9 mouse cellular contexts compared by ENCODE assay signal in genomic region chr4:34993639-34993975, GRCm38 (mm10).
DNase-seq lines count a peak whose midpoint lies in the region; ATAC-seq and TF ChIP-seq lines count a peak whose summit lies in the region.
"Had no signal": no experiment of that assay in that cellular context is flagged by ENCODE, and none has a peak within 500 bp of the region (broad histone marks: within the 10 kb centered on the region; RNA-seq: fewer than 3 reads in every experiment).

No protein-coding gene starts in this region.

- H3K27ac ChIP-seq in kidney, embryonic 16.5 days (ENCODE audit: low read length) = peak overlapping the region; percentile 9; the same call in 1 of the 2 replicates
- H3K27ac ChIP-seq in forebrain, embryonic 12.5 days = peak overlapping the region; percentile 84
- no peak overlapping the region for H3K27ac ChIP-seq in hindbrain, postnatal 0 days
- peak overlapping the region; percentile 62; the same call in 1 of the 2 replicates for H3K27ac ChIP-seq in midbrain, postnatal 0 days (ENCODE audit: low read depth, low read length)

- H3K4me2 ChIP-seq in kidney, embryonic 16.5 days (replicated peaks; ENCODE audit: low read depth, low read length) = peak overlapping the region; percentile 32; the same call in 1 of the 2 replicates
- H3K4me2 ChIP-seq in forebrain, embryonic 12.5 days = peak overlapping the region; percentile 40
- H3K4me2 ChIP-seq in hindbrain, postnatal 0 days (ENCODE audit: low read depth, low read length) = peak overlapping the region; percentile 42
- H3K4me2 ChIP-seq in midbrain, postnatal 0 days (ENCODE audit: low read depth, low read length, poor library complexity, severe bottlenecking) = peak overlapping the region; percentile 42

- H3K4me1 ChIP-seq in kidney, embryonic 16.5 days (ENCODE audit: insufficient read depth, low read length) = peaks cover 15% of the 10 kb centered on the region
- H3K4me1 ChIP-seq in forebrain, embryonic 12.5 days = peaks cover 35% of the 10 kb centered on the region
- H3K4me1 ChIP-seq in hindbrain, postnatal 0 days (ENCODE audit: insufficient read depth, low read length) = peaks cover 16% of the 10 kb centered on the region; the same call in 1 of the 2 replicates
- H3K4me1 ChIP-seq in midbrain, postnatal 0 days (ENCODE audit: insufficient read depth, low read length) = peaks cover 9% of the 10 kb centered on the region; the same call in 1 of the 2 replicates

- ATAC-seq in kidney, embryonic 16.5 days (ENCODE audit: low FRiP score, low TSS enrichment) = no peak; the same call in 1 of the 2 replicates
- peak; percentile 57 for ATAC-seq in forebrain, embryonic 12.5 days (ENCODE audit: low FRiP score)
- ATAC-seq in hindbrain, postnatal 0 days = peak; percentile 55; the same call in 1 of the 2 replicates
- 0 out of 2 replicates have a peak, but pooled peaks have one; percentile 11 for ATAC-seq in midbrain, postnatal 0 days (ENCODE audit: low FRiP score)
- no peak for ATAC-seq in frontal cortex, adult (ENCODE audit: low TSS enrichment)
- ATAC-seq in monocyte, adult 5-6 weeks (replicated peaks; ENCODE audit: insufficient number of reproducible peaks, low FRiP score, low TSS enrichment, poor library complexity, severe bottlenecking) = no peak

- WGBS in kidney, embryonic 16.5 days = 40% methylated on average over 6 of the region's 6 CpGs
- WGBS in forebrain, embryonic 12.5 days = 20% methylated on average over 6 of the region's 6 CpGs
- 19% methylated on average over 6 of the region's 6 CpGs for WGBS in hindbrain, postnatal 0 days
- 16% methylated on average over 6 of the region's 6 CpGs for whole genome bisulfite sequencing in midbrain, postnatal 0 days

- no peaks in the 10 kb centered on the region for H3K27me3 ChIP-seq in kidney, embryonic 16.5 days (ENCODE audit: insufficient read depth, low read length)
- no peaks in the 10 kb centered on the region for H3K27me3 ChIP-seq in forebrain, embryonic 12.5 days
- no peaks in the 10 kb centered on the region for H3K27me3 ChIP-seq in hindbrain, postnatal 0 days (ENCODE audit: insufficient read depth, low read length)
- no peaks in the 10 kb centered on the region for H3K27me3 ChIP-seq in midbrain, postnatal 0 days (ENCODE audit: insufficient read depth, low read length)

- DNase-seq in kidney, postnatal 36 days = no peak
- no peak for DNase-seq in hindbrain, postnatal 0 days (ENCODE audit: low spot score)
- no peak for DNase-seq in midbrain, postnatal 0 days (ENCODE audit: low spot score)
- DNase-seq in adrenal gland, adult 2 months = no peak
- DNase-seq: cerebellum, adult 2 months had no signal

- no peak for TF ChIP-seq CTCF in hindbrain, postnatal 0 days (IDR thresholded peaks at IDR 0.05; ENCODE audit: low read depth)
- no peak for TF ChIP-seq CTCF in midbrain, postnatal 0 days (IDR thresholded peaks at IDR 0.05)

- no peaks in the 10 kb centered on the region for H3K36me3 ChIP-seq in kidney, embryonic 16.5 days (ENCODE audit: insufficient read depth, low read length)
- H3K36me3 ChIP-seq in forebrain, embryonic 12.5 days (replicated peaks) = no peaks in the 10 kb centered on the region
- no peaks in the 10 kb centered on the region for H3K36me3 ChIP-seq in hindbrain, postnatal 0 days (ENCODE audit: insufficient read depth, low read length)
- H3K36me3 ChIP-seq in midbrain, postnatal 0 days (ENCODE audit: insufficient read depth, low read length) = no peaks in the 10 kb centered on the region

- H3K9me3 ChIP-seq in kidney, embryonic 16.5 days (ENCODE audit: low read length) = no peaks in the 10 kb centered on the region
- H3K9me3 ChIP-seq in forebrain, embryonic 12.5 days = no peaks in the 10 kb centered on the region
- H3K9me3 ChIP-seq in hindbrain, postnatal 0 days (ENCODE audit: low read length) = no peaks in the 10 kb centered on the region
- no peaks in the 10 kb centered on the region for H3K9me3 ChIP-seq in midbrain, postnatal 0 days (ENCODE audit: low read length)

- H3K9ac ChIP-seq in kidney, embryonic 16.5 days (replicated peaks; ENCODE audit: low read length) = no peak overlapping the region
- H3K9ac ChIP-seq in forebrain, embryonic 12.5 days = 0 out of 2 replicates have a peak overlapping the region, but pooled peaks have one; percentile 13
- H3K9ac ChIP-seq in hindbrain, postnatal 0 days (replicated peaks; ENCODE audit: low read length) = no peak overlapping the region
- H3K9ac ChIP-seq in midbrain, postnatal 0 days (replicated peaks; ENCODE audit: low read length, poor library complexity, severe bottlenecking) = no peak overlapping the region; the same call in 1 of the 2 replicates

- no peak overlapping the region for H3K4me3 ChIP-seq in kidney, embryonic 16.5 days (ENCODE audit: low read length)
- no peak overlapping the region for H3K4me3 ChIP-seq in forebrain, embryonic 12.5 days (replicated peaks)
- H3K4me3 ChIP-seq in hindbrain, postnatal 0 days (ENCODE audit: low read length) = no peak overlapping the region
- H3K4me3 ChIP-seq in midbrain, postnatal 0 days (ENCODE audit: low read depth, low read length) = 0 out of 2 replicates have a peak overlapping the region, but pooled peaks have one; percentile 5

Comparison
In these comparisons a context has a peak if more than half of its experiments do, and no peak if none do; other contexts are left out.
1. ATAC-seq: peak in forebrain, embryonic 12.5 days (single experiment), hindbrain, postnatal 0 days (single experiment) and midbrain, postnatal 0 days (single experiment); none in kidney, embryonic 16.5 days (single experiment), frontal cortex, adult (single experiment) and monocyte, adult 5-6 weeks (single experiment).
2. Peak in every context shown above with its lines, with median percentiles within 50 percentile points of each other: H3K4me2 ChIP-seq.